In genomic region chr12:3571787-3572580, GRCm38 (mm10) we compare ENCODE assay signal across 8 mouse cellular contexts. TPM values are rescaled to one million over a fixed set of nuclear protein-coding genes. Genes with fewer than 3 reads are reported as not detected.
DNase-seq lines count a peak whose midpoint lies in the region; ATAC-seq lines count a peak whose summit lies in the region.

Gene Dtnb, plus strand, starts transcription at chr12:3572381.

- ATAC-seq in hindbrain, embryonic 11.5 days (ENCODE audit: low FRiP score) = peak; percentile 88

- DNase-seq in Muller cell, postnatal 12 days (ENCODE audit: inconsistent ontology term) = peak; percentile 91
- peak; percentile 83 for DNase-seq in cerebellum, adult 9-11 months
- DNase-seq in frontal cortex, adult 2 months (ENCODE audit: extremely low spot score in 1 of 2, low spot score in 1 of 2) = peak in 1 of 2 experiments; percentile 75
- DNase-seq in hindbrain, embryonic 11.5 days (ENCODE audit: low spot score) = peak; percentile 79
- peak; percentile 48 to 60 for DNase-seq in layer of hippocampus, postnatal 25 days (ENCODE audit: extremely low spot score in 1 of 2, low spot score in 1 of 2)
- peak; percentile 72 for DNase-seq in lung, postnatal 25 days (ENCODE audit: low spot score)
- DNase-seq in retina, embryonic 14.5 days (ENCODE audit: low spot score) = peak; percentile 74
- DNase-seq in thymus, postnatal 4 days = peak; percentile 91

- H3K27me3 ChIP-seq in hindbrain, embryonic 11.5 days (ENCODE audit: control insufficient read depth, insufficient read depth, low read length) = no peaks in the 10 kb centered on the region

- peak within 1 kb of the TSS; percentile 88 for H3K4me3 ChIP-seq in hindbrain, embryonic 11.5 days (ENCODE audit: low read depth, low read length)

- no peaks in the 10 kb centered on the region for H3K9me3 ChIP-seq in hindbrain, embryonic 11.5 days (ENCODE audit: control insufficient read depth, low read length)

- no peaks in the 10 kb centered on the region for H3K36me3 ChIP-seq in hindbrain, embryonic 11.5 days (ENCODE audit: control insufficient read depth, insufficient read depth, low read length)

- WGBS in hindbrain, embryonic 11.5 days = 2% methylated on average over 42 of the region's 85 CpGs

- H3K27ac ChIP-seq in hindbrain, embryonic 11.5 days (ENCODE audit: low read depth, low read length) = peak within 1 kb of the TSS; percentile 77

- no peaks in the 10 kb centered on the region for H3K4me1 ChIP-seq in hindbrain, embryonic 11.5 days (replicated peaks; ENCODE audit: control insufficient read depth, insufficient read depth, low read length)

- peak within 1 kb of the TSS; percentile 88 for H3K9ac ChIP-seq in hindbrain, embryonic 11.5 days (ENCODE audit: low read depth, low read length)

- H3K4me2 ChIP-seq in hindbrain, embryonic 11.5 days (replicated peaks; ENCODE audit: low read depth, low read length) = peak within 1 kb of the TSS; percentile 86

RNA-seq across cellular contexts. Expression of gene Dtnb, which starts in this region (rescaled TPM):
- polyA plus RNA-seq in frontal cortex, adult 2 months (2012; rRNA removed) = 125 and 137 TPM in 2 replicates
- polyA plus RNA-seq in hindbrain, embryonic 11.5 days (2014; fragmentation: Nextera tagmentation; extraction: Ambion mirVana) = 36.0 and 37.6 TPM in 2 replicates
- total RNA-seq in layer of hippocampus, postnatal 25 days (2021) = 100 to 1,000 TPM; 114 to 118 TPM
